Mouse (Mus musculus) hematopoietic multipotent progenitor cell, adult 10-12 weeks (in vitro differentiated cells): ENCODE results near the gene Cyp2f2. TPM values are rescaled to one million over a fixed set of nuclear protein-coding genes. Genes with fewer than 3 reads are reported as not detected.

Experiments used
- polyA plus RNA-seq: library from polyadenylated mRNA; stranded (reverse); fragments of >175 nt; gene quantifications from 2 replicates; pipeline ENCODE4 v1.2.3, GENCODE M21; 2012; ENCODE audit warnings: low replicate concordance

The Cyp2f2 gene
- polyA plus RNA-seq, result not detected in 2 replicates

GRCm38 (mm10) chr7:27119676-27120075 is at the start of gene Cyp2f2:
Gene Cyp2f2, plus strand, starts transcription at chr7:27119909.

GRCm38 (mm10) chr7:27153205-27153764 is 33.6 kb downstream of the Cyp2f2 start, which contains the start of gene Cyp2t4:
Gene Cyp2t4, plus strand, starts transcription at chr7:27153714.

GRCm38 (mm10) chr7:27166614-27167474 is 47.1 kb downstream of the Cyp2f2 start, which contains the start of gene Egln2:
Gene Egln2, minus strand, starts transcription at chr7:27166802.

GRCm38 (mm10) chr7:27178324-27179216 is 58.9 kb downstream of the Cyp2f2 start, which contains the start of gene Rab4b:
Gene Rab4b, minus strand, starts transcription at chr7:27178896.

GRCm38 (mm10) chr7:27180837-27181695 is 61.4 kb downstream of the Cyp2f2 start, which contains the start of the genes Gm21983 and Mia:
Gene Gm21983, minus strand, starts transcription at chr7:27181086.
Gene Mia, minus strand, starts transcription at chr7:27181157.

Other genes with a start within 250 kb of the Cyp2f2 start
- not detected in 2 replicates for gene Cyp2a22, start 180.5 kb upstream of the Cyp2f2 start, polyA plus RNA-seq
- gene Cyp2a12, start 90.8 kb upstream of the Cyp2f2 start, polyA plus RNA-seq, result not detected in 2 replicates
- not detected in 2 replicates for gene Cyp2t4, start 33.8 kb downstream of the Cyp2f2 start, polyA plus RNA-seq
- 85.8 and 214 TPM in 2 replicates for gene Egln2, start 46.9 kb downstream of the Cyp2f2 start, polyA plus RNA-seq
- 507 and 1,007 TPM in 2 replicates for gene Rab4b, start 59.0 kb downstream of the Cyp2f2 start, polyA plus RNA-seq
- gene Gm21983, start 61.2 kb downstream of the Cyp2f2 start, polyA plus RNA-seq, result 0.13 TPM in 1 of 2 replicates, not detected in the other
- gene Mia, start 61.2 kb downstream of the Cyp2f2 start, polyA plus RNA-seq, result not detected in 2 replicates
- gene BC024978, start 75.9 kb downstream of the Cyp2f2 start, polyA plus RNA-seq, result 9.7 and 10.4 TPM in 2 replicates
- gene Snrpa, start 76.4 kb downstream of the Cyp2f2 start, polyA plus RNA-seq, result 179 and 552 TPM in 2 replicates
- 6.4 and 6.7 TPM in 2 replicates for gene Itpkc, start 108.8 kb downstream of the Cyp2f2 start, polyA plus RNA-seq
- gene Coq8b, start 113.1 kb downstream of the Cyp2f2 start, polyA plus RNA-seq, result 41.1 and 48.7 TPM in 2 replicates
- gene Numbl, start 138.5 kb downstream of the Cyp2f2 start, polyA plus RNA-seq, result 2.6 and 5.3 TPM in 2 replicates
- gene Ltbp4, start 217.8 kb downstream of the Cyp2f2 start, polyA plus RNA-seq, result 1.6 and 4.7 TPM in 2 replicates
- 259 and 317 TPM in 2 replicates for gene Shkbp1, start 236.1 kb downstream of the Cyp2f2 start, polyA plus RNA-seq
- not detected in 2 replicates for gene Gm20479, start 237.5 kb downstream of the Cyp2f2 start, polyA plus RNA-seq